Mouse (Mus musculus): ENCODE data around the gene Stoml1. TPM values are rescaled to one million over a fixed set of nuclear protein-coding genes. Genes with fewer than 3 reads are reported as not detected.

The Stoml1 gene
- total and polyA plus RNA-seq, 3 experiments = 9.2 to 23.4 (median 9.6) TPM

DNA sequence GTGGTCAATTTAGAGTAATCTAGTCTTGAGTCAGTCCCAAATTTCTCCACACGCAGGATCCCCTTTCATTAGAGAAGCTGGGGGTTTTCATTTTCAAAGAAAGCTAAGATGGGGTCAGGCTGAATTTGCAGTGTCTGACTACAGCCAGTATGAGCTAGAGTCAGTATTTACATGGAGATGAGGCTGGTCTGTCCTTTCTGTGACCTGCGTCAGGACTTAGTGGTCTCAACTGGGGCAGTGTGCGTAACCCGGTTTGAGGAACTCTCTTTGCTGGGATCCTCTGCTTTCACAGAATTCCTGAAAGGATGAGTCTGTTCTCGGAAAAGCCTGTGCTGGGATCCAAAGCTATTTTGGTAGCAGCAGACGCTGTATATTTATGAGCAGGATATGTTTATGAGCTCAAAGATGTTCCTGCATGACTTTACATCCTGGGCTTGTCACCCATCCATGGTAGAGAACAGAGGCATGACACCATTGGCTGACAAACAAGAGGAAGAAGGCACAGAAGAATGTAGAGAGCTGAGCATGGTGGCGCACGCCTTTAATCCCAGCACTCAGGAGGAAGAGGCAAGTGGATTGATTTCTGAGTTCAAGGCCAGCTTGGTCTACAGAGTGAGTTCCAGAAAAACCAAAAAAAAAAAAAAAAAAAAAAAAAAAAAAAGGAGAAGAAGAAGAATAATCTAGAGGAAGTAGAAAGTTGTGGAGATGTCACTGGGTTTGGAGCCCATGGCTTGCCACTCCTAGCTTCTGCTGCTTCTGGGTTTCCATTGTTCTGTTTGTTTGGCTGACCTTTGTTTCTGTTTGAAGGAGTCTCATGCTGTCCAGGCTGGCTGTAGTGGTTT, 43.3 kb upstream of the Stoml1 start:
- Histone ChIP-seq H3K36me3 (ENCODE audit: control insufficient read depth, insufficient read depth, low read length) (no peaks in the 10 kb centered on the region), H3K9ac (ENCODE audit: low read depth, low read length) (no peak overlapping the region), H3K4me3 (no peak overlapping the region), H3K27ac (no peak overlapping the region), H3K4me1 (ENCODE audit: control insufficient read depth, insufficient read depth, low read length) (peaks cover 2% of the 10 kb centered on the region), H3K79me2 (replicated peaks; ENCODE audit: control insufficient read depth, insufficient read depth, low read length) (no peaks in the 10 kb centered on the region), H3K27me3 (ENCODE audit: control insufficient read depth, insufficient read depth, low read length) (no peaks in the 10 kb centered on the region)
- intact Hi-C loops (cut with DNase I) = no loop called here
- 80% methylated on average over 8 of the region's 8 CpGs for WGBS
- no peak for TF ChIP-seq CTCF (IDR thresholded peaks at IDR 0.05)
- no peak for TF ChIP-seq POLR2A (IDR thresholded peaks at IDR 0.05; ENCODE audit: insufficient read depth, low read depth, low read length)
- TF ChIP-seq EP300 (IDR thresholded peaks at IDR 0.05; ENCODE audit: insufficient read depth, low read depth, low read length) = no peak
- no peak for DNase-seq

- DNase-seq = no peak
- TF ChIP-seq CTCF (IDR thresholded peaks at IDR 0.05) (no peak), EP300 (IDR thresholded peaks at IDR 0.05; ENCODE audit: insufficient read depth, low read depth, low read length) (no peak), POLR2A (IDR thresholded peaks at IDR 0.05; ENCODE audit: insufficient read depth, low read depth, low read length) (no peak)
- Histone ChIP-seq H3K27ac (no peak overlapping the region), H3K27me3 (ENCODE audit: control insufficient read depth, insufficient read depth, low read length) (no peaks in the 10 kb centered on the region), H3K36me3 (ENCODE audit: control insufficient read depth, insufficient read depth, low read length) (no peaks in the 10 kb centered on the region), H3K9ac (ENCODE audit: low read depth, low read length) (no peak overlapping the region), H3K4me1 (ENCODE audit: control insufficient read depth, insufficient read depth, low read length) (peaks cover 2% of the 10 kb centered on the region), H3K4me3 (no peak overlapping the region), H3K79me2 (replicated peaks; ENCODE audit: control insufficient read depth, insufficient read depth, low read length) (no peaks in the 10 kb centered on the region)
- 47% methylated on average over 2 of the region's 2 CpGs for WGBS
- intact Hi-C loops (cut with DNase I) = no loop called here
These were observed 42.7 kb upstream of the Stoml1 start for GRCm38 (mm10) chr9:58210304-58210627.

DNA sequence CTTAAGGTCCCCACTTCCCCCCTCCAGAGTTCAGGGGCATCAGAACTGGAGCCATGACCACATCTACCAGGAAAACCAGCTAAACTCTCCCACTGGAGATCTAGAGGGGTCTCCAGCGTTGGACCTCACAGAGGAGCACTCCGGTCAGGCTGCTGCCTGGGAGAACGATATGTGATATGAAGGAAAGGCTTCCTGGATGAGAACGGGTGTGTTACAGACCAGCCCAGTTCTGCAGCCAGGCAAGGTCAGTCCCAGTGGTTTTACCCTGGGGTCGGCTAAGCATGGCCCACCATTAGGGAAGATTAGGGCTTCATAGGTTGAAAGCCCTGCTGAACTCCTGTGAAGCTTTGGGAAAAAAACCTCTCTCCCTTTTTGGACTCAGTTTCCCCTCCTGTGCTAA, 39.6 kb upstream of the Stoml1 start:
- TF ChIP-seq CTCF (IDR thresholded peaks at IDR 0.05) = no peak
- TF ChIP-seq EP300 (IDR thresholded peaks at IDR 0.05; ENCODE audit: insufficient read depth, low read depth, low read length) = no peak
- TF ChIP-seq POLR2A (IDR thresholded peaks at IDR 0.05; ENCODE audit: insufficient read depth, low read depth, low read length) = no peak
- Histone ChIP-seq H3K27me3 (ENCODE audit: control insufficient read depth, insufficient read depth, low read length) (no peaks in the 10 kb centered on the region), H3K36me3 (ENCODE audit: control insufficient read depth, insufficient read depth, low read length) (no peaks in the 10 kb centered on the region), H3K9ac (ENCODE audit: low read depth, low read length) (no peak overlapping the region), H3K27ac (no peak overlapping the region), H3K4me3 (no peak overlapping the region), H3K79me2 (replicated peaks; ENCODE audit: control insufficient read depth, insufficient read depth, low read length) (no peaks in the 10 kb centered on the region), H3K4me1 (ENCODE audit: control insufficient read depth, insufficient read depth, low read length) (peaks cover 2% of the 10 kb centered on the region)
- no peak for DNase-seq
- intact Hi-C loops (cut with DNase I) = no loop called here
- WGBS = 58% methylated on average over 5 of the region's 5 CpGs

DNA sequence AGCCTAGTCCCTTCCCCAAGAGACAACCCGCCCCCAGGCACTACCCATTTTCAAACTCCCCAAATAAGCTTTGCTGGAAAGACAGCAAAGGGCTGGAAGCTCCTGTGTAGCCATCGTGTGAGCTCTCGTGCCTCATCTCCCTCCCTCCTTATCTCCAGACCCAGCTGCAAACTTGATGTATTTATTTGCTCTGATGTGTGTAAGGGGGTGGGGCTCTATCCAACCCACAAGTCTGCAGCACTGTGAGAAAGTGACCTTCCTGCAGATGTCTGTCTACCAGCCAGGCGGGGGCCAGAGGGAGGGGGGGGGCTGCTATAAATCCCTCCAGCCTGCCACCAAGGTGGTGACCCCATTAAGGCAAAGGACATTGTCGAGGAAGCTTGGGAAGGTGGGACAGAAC, 39.1 kb upstream of the Stoml1 start:
- Histone ChIP-seq H3K27ac (no peak overlapping the region), H3K27me3 (ENCODE audit: control insufficient read depth, insufficient read depth, low read length) (no peaks in the 10 kb centered on the region), H3K9ac (ENCODE audit: low read depth, low read length) (no peak overlapping the region), H3K79me2 (replicated peaks; ENCODE audit: control insufficient read depth, insufficient read depth, low read length) (no peaks in the 10 kb centered on the region), H3K4me1 (ENCODE audit: control insufficient read depth, insufficient read depth, low read length) (peaks cover 2% of the 10 kb centered on the region), H3K4me3 (no peak overlapping the region), H3K36me3 (ENCODE audit: control insufficient read depth, insufficient read depth, low read length) (no peaks in the 10 kb centered on the region)
- no peak for DNase-seq
- 17% methylated on average over 5 of the region's 5 CpGs for WGBS
- no peak for TF ChIP-seq POLR2A (IDR thresholded peaks at IDR 0.05; ENCODE audit: insufficient read depth, low read depth, low read length)
- TF ChIP-seq EP300 (IDR thresholded peaks at IDR 0.05; ENCODE audit: insufficient read depth, low read depth, low read length) = no peak
- TF ChIP-seq CTCF (IDR thresholded peaks at IDR 0.05) = no peak
- intact Hi-C loops (cut with DNase I) = no loop called here

GRCm38 (mm10) chr9:58214519-58215180, 38.3 kb upstream of the Stoml1 start:
- Histone ChIP-seq H3K27ac (peak overlapping the region; percentile 23; the same call in 1 of the 2 replicates), H3K4me1 (ENCODE audit: control insufficient read depth, insufficient read depth, low read length) (peaks cover 2% of the 10 kb centered on the region), H3K9ac (ENCODE audit: low read depth, low read length) (no peak overlapping the region), H3K27me3 (ENCODE audit: control insufficient read depth, insufficient read depth, low read length) (no peaks in the 10 kb centered on the region), H3K4me3 (no peak overlapping the region), H3K36me3 (ENCODE audit: control insufficient read depth, insufficient read depth, low read length) (no peaks in the 10 kb centered on the region), H3K79me2 (replicated peaks; ENCODE audit: control insufficient read depth, insufficient read depth, low read length) (no peaks in the 10 kb centered on the region)
- DNase-seq = no peak
- intact Hi-C loops (cut with DNase I) = no loop called here
- WGBS = 34% methylated on average over 8 of the region's 8 CpGs
- no peak for TF ChIP-seq CTCF (IDR thresholded peaks at IDR 0.05)
- TF ChIP-seq POLR2A (IDR thresholded peaks at IDR 0.05; ENCODE audit: insufficient read depth, low read depth, low read length) = no peak
- TF ChIP-seq EP300 (IDR thresholded peaks at IDR 0.05; ENCODE audit: insufficient read depth, low read depth, low read length) = no peak

DNA sequence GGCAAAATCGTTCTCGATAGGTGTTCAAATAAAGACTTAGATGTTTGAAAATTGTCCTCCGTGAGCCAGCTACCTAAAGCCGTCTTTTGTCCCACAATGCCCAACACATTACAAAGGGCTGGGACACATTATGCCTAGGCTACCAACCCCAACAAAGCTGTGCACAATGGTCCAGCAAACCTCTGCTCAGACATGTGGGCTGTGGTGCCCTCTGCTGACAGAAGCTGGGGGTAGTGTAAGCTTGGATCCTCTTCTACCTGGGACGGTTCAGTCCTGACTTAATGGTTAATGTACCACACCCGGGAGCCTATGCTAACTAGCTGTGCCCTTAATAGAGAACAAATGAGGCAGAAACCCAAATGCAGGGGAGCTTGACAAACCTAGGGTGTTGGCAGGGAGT, 36.6 kb upstream of the Stoml1 start:
- 60% methylated on average over 6 of the region's 6 CpGs for WGBS
- TF ChIP-seq CTCF (IDR thresholded peaks at IDR 0.05) (peak; percentile 60), POLR2A (IDR thresholded peaks at IDR 0.05; ENCODE audit: insufficient read depth, low read depth, low read length) (no peak)
- intact Hi-C loops (cut with DNase I) = no loop called here

More for the DNA sequence above, 36.6 kb upstream of the Stoml1 start:
- H3K4me1 ChIP-seq (ENCODE audit: control insufficient read depth, insufficient read depth, low read length) = no peaks in the 10 kb centered on the region; the same call in 1 of the 2 replicates
- H3K79me2 ChIP-seq (replicated peaks; ENCODE audit: control insufficient read depth, insufficient read depth, low read length) = no peaks in the 10 kb centered on the region
- H3K9ac ChIP-seq (ENCODE audit: low read depth, low read length) = no peak overlapping the region
- H3K27ac ChIP-seq = no peak overlapping the region
- no peaks in the 10 kb centered on the region for H3K27me3 ChIP-seq (ENCODE audit: control insufficient read depth, insufficient read depth, low read length)
- H3K4me3 ChIP-seq = no peak overlapping the region
- DNase-seq = no peak
- H3K36me3 ChIP-seq (ENCODE audit: control insufficient read depth, insufficient read depth, low read length) = no peaks in the 10 kb centered on the region

Data from heart, adult 2 months (tissue).